Mouse (Mus musculus): ENCODE results near the gene Myo1c. TPM values are rescaled to one million over a fixed set of nuclear protein-coding genes. Genes with fewer than 3 reads are reported as not detected.

Gene Myo1c
- polyA plus RNA-seq, 1 experiment: 130 TPM

DNA sequence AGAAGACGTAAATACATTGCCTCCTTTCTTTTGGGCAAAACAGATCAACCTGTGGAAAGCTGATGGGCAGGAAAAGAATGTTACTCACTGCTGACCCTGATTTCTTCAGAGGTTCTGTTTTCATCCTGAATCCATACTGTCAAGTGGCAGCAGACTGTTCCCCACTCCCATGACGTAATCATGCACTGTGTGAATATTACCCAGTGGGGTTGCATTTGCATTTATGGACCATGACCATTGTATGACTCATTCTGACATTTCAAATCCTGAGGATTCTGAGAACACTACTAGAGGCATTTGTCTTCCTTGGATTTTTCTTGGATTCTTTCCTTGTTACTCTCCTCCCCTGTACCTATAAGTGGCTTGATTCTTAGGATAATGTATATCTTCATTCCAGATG lies 53.4 kb downstream of the Myo1c start:
- peaks cover 30% of the 10 kb centered on the region for H3K36me3 ChIP-seq (ENCODE audit: control insufficient read depth, insufficient read depth, low read length)
- no peak overlapping the region for H3K27ac ChIP-seq (ENCODE audit: insufficient read depth, low read length)
- DNase-seq (ENCODE audit: low read depth in 1 of 2, low spot score in 2 of 2): no peak
- no peaks in the 10 kb centered on the region for H3K27me3 ChIP-seq (ENCODE audit: control insufficient read depth, insufficient read depth, low read length)
- H3K4me3 ChIP-seq (ENCODE audit: extremely low read depth, insufficient read depth, insufficient read length): no peak overlapping the region
- TF ChIP-seq POLR2A (IDR thresholded peaks at IDR 0.05; ENCODE audit: low read depth, low read length) (no peak), CTCF (IDR thresholded peaks at IDR 0.05; ENCODE audit: extremely low read depth, insufficient read depth, insufficient read length, insufficient replicate concordance) (no peak)
- no peaks in the 10 kb centered on the region for H3K4me1 ChIP-seq (ENCODE audit: control insufficient read depth, insufficient read depth, insufficient read length)
- WGBS: 96% methylated on average over 2 of the region's 2 CpGs

- Histone ChIP-seq H3K27ac (ENCODE audit: insufficient read depth, low read length) (no peak overlapping the region), H3K36me3 (ENCODE audit: control insufficient read depth, insufficient read depth, low read length) (no peaks in the 10 kb centered on the region), H3K4me1 (ENCODE audit: control insufficient read depth, insufficient read depth, insufficient read length) (no peaks in the 10 kb centered on the region), H3K27me3 (ENCODE audit: control insufficient read depth, insufficient read depth, low read length) (no peaks in the 10 kb centered on the region), H3K4me3 (ENCODE audit: extremely low read depth, insufficient read depth, insufficient read length) (no peak overlapping the region)
- DNase-seq (ENCODE audit: low read depth in 1 of 2, low spot score in 2 of 2): peak; percentile 9 to 15
- TF ChIP-seq CTCF (IDR thresholded peaks at IDR 0.05; ENCODE audit: extremely low read depth, insufficient read depth, insufficient read length, insufficient replicate concordance) (no peak), POLR2A (IDR thresholded peaks at IDR 0.05; ENCODE audit: low read depth, low read length) (no peak)
- 79% methylated on average over 1 of the region's 1 CpGs for WGBS
These were observed 63.6 kb downstream of the Myo1c start for GRCm38 (mm10) chr11:75713949-75714348.

DNA sequence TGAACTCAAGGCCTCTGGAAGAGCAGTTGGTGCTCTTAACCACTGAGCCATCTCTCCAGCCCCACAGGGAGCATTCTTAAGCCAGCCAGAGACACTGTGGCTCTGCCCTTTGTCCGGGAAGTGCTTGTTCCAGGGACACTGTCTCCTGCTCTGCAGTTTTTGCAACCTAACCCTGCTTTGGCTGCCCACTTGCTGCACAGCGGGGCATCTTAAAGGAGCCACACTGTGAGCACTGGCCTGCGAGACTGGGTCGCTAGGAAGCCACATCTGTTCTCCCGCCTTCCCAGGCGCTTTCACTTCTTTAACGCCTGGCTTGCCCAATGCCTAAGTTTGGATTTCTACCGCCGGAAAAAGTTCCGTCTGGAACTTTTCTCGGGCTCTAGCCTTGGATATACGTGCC lies 65.3 kb downstream of the Myo1c start:
- Histone ChIP-seq H3K4me3 (ENCODE audit: extremely low read depth, insufficient read depth, insufficient read length) (no peak overlapping the region), H3K27me3 (ENCODE audit: control insufficient read depth, insufficient read depth, low read length) (no peaks in the 10 kb centered on the region), H3K4me1 (ENCODE audit: control insufficient read depth, insufficient read depth, insufficient read length) (no peaks in the 10 kb centered on the region), H3K36me3 (ENCODE audit: control insufficient read depth, insufficient read depth, low read length) (no peaks in the 10 kb centered on the region), H3K27ac (ENCODE audit: insufficient read depth, low read length) (no peak overlapping the region)
- WGBS: 84% methylated on average over 12 of the region's 12 CpGs
- no peak for DNase-seq (ENCODE audit: low read depth in 1 of 2, low spot score in 2 of 2)
- TF ChIP-seq CTCF (IDR thresholded peaks at IDR 0.05; ENCODE audit: extremely low read depth, insufficient read depth, insufficient read length, insufficient replicate concordance) (no peak), POLR2A (IDR thresholded peaks at IDR 0.05; ENCODE audit: low read depth, low read length) (no peak)

DNA sequence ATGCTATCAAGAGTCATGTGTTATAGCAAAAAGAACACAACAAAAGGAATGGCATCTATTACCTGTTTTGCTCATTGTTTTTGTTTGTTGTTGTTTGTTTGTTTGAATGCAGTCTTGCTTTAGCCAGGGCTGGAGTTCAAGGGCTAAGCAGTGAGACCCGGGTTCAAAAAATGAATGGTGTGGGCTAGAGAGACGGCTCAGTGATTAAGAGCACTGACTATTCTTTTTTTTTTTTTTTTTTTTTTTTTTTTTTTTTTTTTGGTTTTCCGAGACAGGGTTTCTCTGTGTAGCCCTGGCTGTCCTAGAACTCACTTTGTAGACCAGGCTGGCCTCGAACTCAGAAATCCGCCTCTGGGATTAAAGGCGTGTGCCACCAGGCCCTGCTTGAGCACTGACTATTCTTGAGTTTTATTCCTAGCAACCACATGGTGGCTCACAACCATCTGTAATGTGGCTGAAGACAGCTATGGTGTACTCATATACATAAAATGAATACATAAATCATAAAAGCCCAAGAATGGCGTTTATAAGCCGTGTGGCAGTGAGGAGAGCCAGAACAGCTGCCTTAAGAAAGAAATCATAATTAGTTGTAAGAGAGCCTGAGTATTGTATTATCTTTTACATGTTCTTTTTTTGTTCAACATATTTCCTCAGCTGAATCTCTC lies 66.5 kb downstream of the Myo1c start:
- H3K27me3 ChIP-seq (ENCODE audit: control insufficient read depth, insufficient read depth, low read length): no peaks in the 10 kb centered on the region
- H3K4me1 ChIP-seq (ENCODE audit: control insufficient read depth, insufficient read depth, insufficient read length): no peaks in the 10 kb centered on the region
- 76% methylated on average over 8 of the region's 8 CpGs for WGBS
- H3K36me3 ChIP-seq (ENCODE audit: control insufficient read depth, insufficient read depth, low read length): no peaks in the 10 kb centered on the region
- H3K27ac ChIP-seq (ENCODE audit: insufficient read depth, low read length): no peak overlapping the region
- TF ChIP-seq CTCF (IDR thresholded peaks at IDR 0.05; ENCODE audit: extremely low read depth, insufficient read depth, insufficient read length, insufficient replicate concordance): no peak
- DNase-seq (ENCODE audit: low read depth in 1 of 2, low spot score in 2 of 2): no peak
- H3K4me3 ChIP-seq (ENCODE audit: extremely low read depth, insufficient read depth, insufficient read length): no peak overlapping the region

GRCm38 (mm10) chr11:75722339-75722738 lies 72.0 kb downstream of the Myo1c start:
- 68% methylated on average over 3 of the region's 4 CpGs for WGBS
- no peaks in the 10 kb centered on the region for H3K4me1 ChIP-seq (ENCODE audit: control insufficient read depth, insufficient read depth, insufficient read length)
- H3K27me3 ChIP-seq (ENCODE audit: control insufficient read depth, insufficient read depth, low read length): no peaks in the 10 kb centered on the region
- H3K4me3 ChIP-seq (ENCODE audit: extremely low read depth, insufficient read depth, insufficient read length): no peak overlapping the region
- no peak for DNase-seq (ENCODE audit: low read depth in 1 of 2, low spot score in 2 of 2)
- TF ChIP-seq POLR2A (IDR thresholded peaks at IDR 0.05; ENCODE audit: low read depth, low read length) (no peak), CTCF (IDR thresholded peaks at IDR 0.05; ENCODE audit: extremely low read depth, insufficient read depth, insufficient read length, insufficient replicate concordance) (no peak)
- no peaks in the 10 kb centered on the region for H3K36me3 ChIP-seq (ENCODE audit: control insufficient read depth, insufficient read depth, low read length)
- H3K27ac ChIP-seq (ENCODE audit: insufficient read depth, low read length): no peak overlapping the region

Other genes starting within 250 kb of the Myo1c start
- gene Serpinf1, start 227.8 kb upstream of the Myo1c start, polyA plus RNA-seq (2012; rRNA removed): 9.7 and 12.6 TPM in 2 replicates
- 0.25 and 0.75 TPM in 2 replicates for gene Serpinf2, start 210.9 kb upstream of the Myo1c start, polyA plus RNA-seq (2012; rRNA removed)
- gene Wdr81, start 195.8 kb upstream of the Myo1c start, polyA plus RNA-seq (2012; rRNA removed): 34.4 and 46.3 TPM in 2 replicates
- gene Tlcd2, start 188.8 kb upstream of the Myo1c start, polyA plus RNA-seq (2012; rRNA removed): 6.9 and 8.4 TPM in 2 replicates
- 64.2 and 72.8 TPM in 2 replicates for gene Prpf8, start 163.7 kb upstream of the Myo1c start, polyA plus RNA-seq (2012; rRNA removed)
- 1.1 and 1.6 TPM in 2 replicates for gene Rilp, start 140.4 kb upstream of the Myo1c start, polyA plus RNA-seq (2012; rRNA removed)
- 11.5 and 13.5 TPM in 2 replicates for gene Scarf1, start 137.0 kb upstream of the Myo1c start, polyA plus RNA-seq (2012; rRNA removed)
- gene Slc43a2, start 118.8 kb upstream of the Myo1c start, polyA plus RNA-seq (2012; rRNA removed): 57.3 and 62.8 TPM in 2 replicates
- 51.7 and 54.1 TPM in 2 replicates for gene Pitpna, start 62.4 kb upstream of the Myo1c start, polyA plus RNA-seq (2012; rRNA removed)
- 56.9 and 65.0 TPM in 2 replicates for gene Inpp5k, start 19.5 kb upstream of the Myo1c start, polyA plus RNA-seq (2012; rRNA removed)
- 43.1 and 54.4 TPM in 2 replicates for gene Crk, start 28.8 kb downstream of the Myo1c start, polyA plus RNA-seq (2012; rRNA removed)
- 48.3 and 56.7 TPM in 2 replicates for gene Ywhae, start 82.4 kb downstream of the Myo1c start, polyA plus RNA-seq (2012; rRNA removed)
- 0.02 and 0.05 TPM in 2 replicates for gene Doc2b, start 145.5 kb downstream of the Myo1c start, polyA plus RNA-seq (2012; rRNA removed)

Measured in spleen, adult 2 months (tissue).